Mouse (Mus musculus) neural tube, embryonic 15.5 days (tissue): ENCODE measurements around the gene Mdk. TPM values are rescaled to one million over a fixed set of nuclear protein-coding genes. Genes with fewer than 3 reads are reported as not detected.
A peak's percentile ranks its signal among the peaks of the same experiment; 100 is the strongest.

ENCODE experiments used
- ATAC-seq: fragments of 200-750 bp; cut with Nextera tagmentation; 2 replicates; pipeline ENCODE4 v1.8.0; 2017; ENCODE audit warnings: mild to moderate bottlenecking, moderate TSS enrichment, moderate library complexity; ENCODE audit not compliant: low FRiP score
- H3K27ac ChIP-seq: fragments of 300-500 bp; sonication (generic); replicated peaks from 2 replicates; pipeline ENCODE4 v1.5.1; 2015; ENCODE audit warnings: mild to moderate bottlenecking, inconsistent platforms
- H3K27me3 ChIP-seq: fragments of 300-500 bp; sonication (generic); replicated peaks from 2 replicates; pipeline ENCODE4 v1.6.1; 2015; ENCODE audit warnings: inconsistent platforms
- H3K36me3 ChIP-seq: fragments of 300-500 bp; sonication (generic); 2 replicates; pipeline ENCODE4 v1.6.1; 2015; ENCODE audit warnings: inconsistent platforms
- H3K4me1 ChIP-seq: fragments of 300-500 bp; sonication (generic); 2 replicates; pipeline ENCODE4 v1.6.1; 2015; ENCODE audit warnings: inconsistent platforms
- H3K4me2 ChIP-seq: fragments of 300-500 bp; sonication (generic); 2 replicates; pipeline ENCODE4 v1.6.1; 2015; ENCODE audit warnings: inconsistent platforms, mild to moderate bottlenecking, moderate library complexity
- H3K4me3 ChIP-seq: fragments of 300-500 bp; sonication (generic); replicated peaks from 2 replicates; pipeline ENCODE4 v1.5.1; 2015; ENCODE audit warnings: mild to moderate bottlenecking, inconsistent platforms
- H3K9ac ChIP-seq: fragments of 300-500 bp; sonication (generic); replicated peaks from 2 replicates; pipeline ENCODE4 v1.6.1; 2015; ENCODE audit warnings: mild to moderate bottlenecking, inconsistent platforms
- H3K9me3 ChIP-seq: fragments of 300-500 bp; sonication (generic); replicated peaks from 2 replicates; pipeline ENCODE4 v1.6.1; 2016; ENCODE audit warnings: inconsistent platforms
- WGBS: fragments of 180-500 bp; shearing (Covaris S2); methylation state at CpG from one replicate; pipeline ENCODE4 v1.1.7; 2015; ENCODE audit warnings: mixed read lengths; 5-methylcytosine and 5-hydroxymethylcytosine counted together
- polyA plus RNA-seq: library from polyadenylated mRNA; unstranded; fragments of >200 nt; fragmentation: Nextera tagmentation; extraction: Ambion mirVana; gene quantifications from 2 replicates; pipeline ENCODE4 v1.2.1, GENCODE M21; 2015

Gene Mdk
- polyA plus RNA-seq, 1 experiment from 2014 or later, result 161 TPM

DNA sequence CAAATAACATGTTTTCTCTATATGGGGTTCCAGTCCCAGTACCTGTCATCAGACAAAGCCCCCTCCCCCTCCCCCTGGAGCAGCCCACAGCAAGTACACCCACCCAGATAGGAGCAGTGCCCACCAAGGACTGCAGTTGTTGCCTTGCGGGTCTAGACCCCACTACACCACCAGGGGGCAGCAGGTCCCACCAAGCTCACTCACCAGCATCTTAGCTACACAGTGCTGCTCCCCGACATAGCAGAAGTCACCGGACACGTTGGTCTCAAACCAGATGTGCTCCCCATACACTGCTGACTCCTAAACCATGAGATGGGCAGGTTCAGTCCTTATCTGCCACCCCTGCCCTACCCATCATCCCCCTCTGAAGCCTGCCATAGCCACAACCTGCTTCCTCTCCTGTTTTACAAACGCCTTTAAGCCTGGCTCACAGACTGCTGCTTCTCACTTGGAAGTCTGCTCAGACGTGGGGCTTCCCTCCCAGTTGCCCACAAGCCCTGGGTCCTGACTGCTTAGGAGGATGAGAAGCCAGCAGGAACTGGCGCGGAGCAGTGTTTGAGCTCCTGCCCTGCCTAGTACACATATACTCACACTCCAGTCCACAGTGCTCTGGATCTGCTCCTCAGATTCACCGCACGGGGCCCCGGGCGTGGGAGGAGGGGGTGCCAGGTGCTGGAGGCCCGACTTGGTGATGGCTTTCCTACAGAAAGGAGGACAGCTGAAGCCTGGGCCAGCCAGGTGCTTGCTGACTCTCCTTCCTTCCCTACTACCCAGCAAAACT lies 12.3 kb upstream of the Mdk start:
- peaks cover 10% of the 10 kb centered on the region for H3K36me3 ChIP-seq
- 0 out of 2 replicates have a peak overlapping the region, but pooled peaks have one; percentile 2 for H3K9ac ChIP-seq
- H3K27ac ChIP-seq, result no peak overlapping the region
- ATAC-seq, result peak; percentile 72
- no peak overlapping the region for H3K4me2 ChIP-seq
- 51% methylated on average over 13 of the region's 13 CpGs for WGBS
- H3K27me3 ChIP-seq, result no peaks in the 10 kb centered on the region
- no peak overlapping the region for H3K4me3 ChIP-seq
- peaks cover 45% of the 10 kb centered on the region for H3K4me1 ChIP-seq
- H3K9me3 ChIP-seq, result no peaks in the 10 kb centered on the region

DNA sequence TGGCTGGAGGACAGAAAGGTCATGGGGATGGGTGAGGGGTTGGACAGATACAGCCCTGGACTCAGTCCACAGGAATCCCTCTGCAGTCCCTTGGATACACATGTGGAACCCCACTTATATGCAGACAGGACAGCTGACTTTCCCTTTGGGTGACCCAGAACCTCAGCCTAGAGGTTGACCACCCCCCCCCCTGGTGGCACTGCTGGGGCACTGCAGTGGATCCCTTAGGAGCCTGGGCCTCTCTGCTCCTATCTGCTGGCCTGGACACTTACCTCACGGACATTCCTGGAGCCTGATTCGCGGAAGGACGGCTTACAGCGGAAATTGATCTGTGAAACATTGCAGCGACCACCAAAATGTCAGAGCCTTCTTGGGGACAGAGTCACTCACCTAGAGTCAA lies 10.3 kb upstream of the Mdk start:
- Histone ChIP-seq H3K4me1 (peaks cover 27% of the 10 kb centered on the region), H3K27me3 (no peaks in the 10 kb centered on the region), H3K4me2 (no peak overlapping the region), H3K4me3 (no peak overlapping the region), H3K36me3 (peaks cover 30% of the 10 kb centered on the region), H3K9me3 (no peaks in the 10 kb centered on the region), H3K27ac (no peak overlapping the region), H3K9ac (no peak overlapping the region)
- WGBS, result 79% methylated on average over 6 of the region's 6 CpGs
- ATAC-seq, result no peak

DNA sequence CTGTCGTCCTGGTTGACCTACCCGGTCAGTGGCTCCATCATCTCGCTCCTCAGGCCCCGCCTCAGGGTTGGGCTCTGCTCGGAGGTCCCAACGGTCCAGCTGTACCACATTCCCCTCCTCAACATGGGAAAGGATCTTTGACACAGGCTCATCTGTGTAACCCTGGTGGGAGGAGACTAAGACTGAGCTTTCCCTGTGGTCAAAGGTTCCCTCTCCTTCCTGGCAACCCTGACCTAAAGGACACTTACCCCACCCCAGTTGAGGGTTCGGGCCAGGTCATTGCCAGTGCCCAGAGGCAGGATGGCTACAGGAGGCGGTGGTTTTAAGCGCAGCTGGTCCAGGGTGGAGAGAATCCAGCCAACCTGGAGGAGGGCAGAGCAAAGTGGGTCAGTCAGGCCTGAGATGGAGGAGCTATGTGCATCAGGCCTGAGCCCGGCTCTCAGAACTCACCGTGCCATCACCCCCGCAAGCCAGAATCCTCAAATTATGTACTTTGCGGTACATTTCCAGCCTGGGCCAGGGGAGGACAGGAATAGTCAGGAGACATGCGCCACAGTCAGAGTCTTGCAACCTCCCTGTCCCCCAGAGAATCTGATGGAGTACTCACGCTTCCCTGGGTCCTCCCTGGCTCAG lies 7.3 kb upstream of the Mdk start:
- no peak overlapping the region for H3K27ac ChIP-seq
- no peak overlapping the region for H3K9ac ChIP-seq
- H3K4me3 ChIP-seq, result no peak overlapping the region
- H3K36me3 ChIP-seq, result peaks cover 47% of the 10 kb centered on the region
- no peak for ATAC-seq
- H3K4me2 ChIP-seq, result no peak overlapping the region
- peaks cover 4% of the 10 kb centered on the region for H3K4me1 ChIP-seq
- no peaks in the 10 kb centered on the region for H3K9me3 ChIP-seq
- WGBS, result 81% methylated on average over 15 of the region's 15 CpGs
- no peaks in the 10 kb centered on the region for H3K27me3 ChIP-seq

DNA sequence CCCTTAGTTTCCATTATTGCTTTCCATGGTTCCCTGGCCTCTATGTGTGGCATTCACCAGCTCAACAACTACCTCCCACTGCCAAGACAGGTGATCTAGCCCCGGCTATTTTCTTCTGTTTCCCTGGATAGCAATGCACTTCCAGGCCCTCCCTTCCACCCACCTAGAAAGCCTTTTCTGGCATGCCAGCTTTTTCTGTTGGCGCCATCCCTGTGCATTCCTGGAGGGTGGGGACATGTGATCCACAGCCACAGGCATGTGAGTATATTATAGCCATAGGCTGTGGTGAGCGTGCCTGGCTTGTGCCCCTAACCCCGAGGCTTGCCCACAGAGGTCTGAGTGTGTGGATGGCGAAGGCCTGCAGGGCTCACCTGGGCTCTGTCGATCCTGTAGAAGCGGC lies 4.1 kb upstream of the Mdk start:
- Histone ChIP-seq H3K9ac (no peak overlapping the region), H3K36me3 (peaks cover 47% of the 10 kb centered on the region)

DNA sequence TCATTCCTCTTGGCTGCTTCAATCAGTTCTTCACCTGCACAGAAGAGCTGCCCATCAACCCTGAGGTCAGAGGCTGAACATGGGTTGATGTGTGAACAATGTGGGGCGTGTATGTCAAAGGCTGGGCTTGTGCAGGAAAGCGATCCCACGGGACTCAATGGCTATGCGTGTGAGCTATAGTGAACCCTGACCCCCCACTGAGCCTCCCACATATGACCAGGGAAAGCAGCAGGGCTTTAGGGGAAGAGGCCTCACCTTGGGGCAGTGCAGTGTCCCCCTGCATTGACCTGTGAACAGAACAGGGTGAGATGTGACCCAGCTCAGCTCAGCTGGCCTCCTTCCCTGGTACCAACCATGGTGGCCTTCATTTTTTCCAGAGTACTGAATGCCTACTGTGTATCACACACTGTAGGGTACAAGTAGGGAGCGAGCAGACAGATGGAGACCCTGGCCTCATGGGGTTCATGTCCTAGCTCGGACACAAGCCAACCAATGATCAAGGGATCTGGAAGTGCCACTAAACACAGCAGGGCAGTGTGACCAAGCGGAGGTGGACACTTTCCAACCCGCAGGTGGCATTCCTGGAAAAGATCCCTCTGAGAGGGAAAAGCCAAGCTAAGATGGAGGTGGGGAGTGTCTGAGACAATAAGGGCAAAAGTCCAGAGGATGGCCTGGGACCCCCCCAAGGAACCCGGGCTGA lies 2.9 kb upstream of the Mdk start:
- ATAC-seq, result no peak
- Histone ChIP-seq H3K9ac (no peak overlapping the region), H3K36me3 (peaks cover 39% of the 10 kb centered on the region), H3K9me3 (no peaks in the 10 kb centered on the region), H3K4me1 (peaks cover 33% of the 10 kb centered on the region), H3K4me3 (no peak overlapping the region), H3K27me3 (no peaks in the 10 kb centered on the region), H3K27ac (no peak overlapping the region), H3K4me2 (no peak overlapping the region)
- 93% methylated on average over 9 of the region's 9 CpGs for WGBS

More for the DNA sequence above, 4.1 kb upstream of the Mdk start:
- no peaks in the 10 kb centered on the region for H3K9me3 ChIP-seq
- H3K27me3 ChIP-seq, result no peaks in the 10 kb centered on the region
- H3K4me1 ChIP-seq, result peaks cover 21% of the 10 kb centered on the region
- 92% methylated on average over 7 of the region's 7 CpGs for WGBS
- no peak for ATAC-seq
- H3K27ac ChIP-seq, result no peak overlapping the region
- no peak overlapping the region for H3K4me3 ChIP-seq
- H3K4me2 ChIP-seq, result no peak overlapping the region

DNA sequence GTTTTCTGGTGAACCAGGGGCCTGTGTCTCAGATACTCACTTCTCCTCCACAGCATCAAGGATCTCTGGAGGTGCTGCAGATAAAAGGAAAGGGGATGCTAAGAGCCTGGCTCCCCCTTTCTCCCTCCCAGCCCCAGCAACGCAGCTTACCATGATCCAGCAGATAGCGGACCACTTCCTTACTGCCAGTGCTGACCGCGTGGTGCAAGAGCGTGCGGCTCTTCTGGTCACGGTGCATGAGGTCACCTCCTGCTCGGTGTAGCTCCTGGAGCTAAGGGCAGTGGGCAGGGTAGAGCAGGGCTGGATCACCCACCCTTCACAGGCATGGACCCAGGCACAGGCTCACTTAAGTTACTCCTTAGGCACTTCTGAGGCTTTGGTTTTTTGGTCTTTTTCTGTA lies 1.9 kb upstream of the Mdk start:
- no peak for ATAC-seq
- Histone ChIP-seq H3K9ac (no peak overlapping the region), H3K27me3 (no peaks in the 10 kb centered on the region), H3K27ac (no peak overlapping the region), H3K36me3 (peaks cover 33% of the 10 kb centered on the region), H3K9me3 (no peaks in the 10 kb centered on the region), H3K4me1 (peaks cover 39% of the 10 kb centered on the region), H3K4me2 (no peak overlapping the region), H3K4me3 (no peak overlapping the region)
- WGBS, result 63% methylated on average over 8 of the region's 8 CpGs

DNA sequence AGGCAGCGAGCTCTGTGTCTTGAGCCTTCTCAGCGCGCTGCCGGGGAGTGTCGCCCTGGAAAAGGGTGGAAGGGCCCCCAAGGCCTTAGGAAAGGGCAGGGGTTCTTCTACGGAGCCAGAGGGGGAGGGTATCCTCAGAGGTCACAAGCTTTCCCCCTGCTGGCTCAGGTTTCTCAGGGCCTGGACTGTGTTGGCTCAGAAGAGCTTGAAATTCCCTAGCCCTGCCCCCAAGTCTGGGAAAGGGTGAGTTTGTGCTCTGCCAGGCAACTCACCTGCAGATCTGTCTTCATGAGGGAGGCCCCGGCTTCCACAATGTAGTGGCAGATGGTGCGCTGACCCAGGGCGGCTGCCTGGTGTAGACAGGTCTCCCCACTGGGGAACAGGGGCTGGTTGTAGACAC lies 1.4 kb upstream of the Mdk start:
- WGBS, result 35% methylated on average over 9 of the region's 9 CpGs
- Histone ChIP-seq H3K4me1 (peaks cover 40% of the 10 kb centered on the region), H3K36me3 (peaks cover 28% of the 10 kb centered on the region), H3K4me3 (no peak overlapping the region), H3K9me3 (no peaks in the 10 kb centered on the region), H3K9ac (no peak overlapping the region), H3K27ac (no peak overlapping the region), H3K4me2 (no peak overlapping the region), H3K27me3 (no peaks in the 10 kb centered on the region)
- ATAC-seq, result no peak

DNA sequence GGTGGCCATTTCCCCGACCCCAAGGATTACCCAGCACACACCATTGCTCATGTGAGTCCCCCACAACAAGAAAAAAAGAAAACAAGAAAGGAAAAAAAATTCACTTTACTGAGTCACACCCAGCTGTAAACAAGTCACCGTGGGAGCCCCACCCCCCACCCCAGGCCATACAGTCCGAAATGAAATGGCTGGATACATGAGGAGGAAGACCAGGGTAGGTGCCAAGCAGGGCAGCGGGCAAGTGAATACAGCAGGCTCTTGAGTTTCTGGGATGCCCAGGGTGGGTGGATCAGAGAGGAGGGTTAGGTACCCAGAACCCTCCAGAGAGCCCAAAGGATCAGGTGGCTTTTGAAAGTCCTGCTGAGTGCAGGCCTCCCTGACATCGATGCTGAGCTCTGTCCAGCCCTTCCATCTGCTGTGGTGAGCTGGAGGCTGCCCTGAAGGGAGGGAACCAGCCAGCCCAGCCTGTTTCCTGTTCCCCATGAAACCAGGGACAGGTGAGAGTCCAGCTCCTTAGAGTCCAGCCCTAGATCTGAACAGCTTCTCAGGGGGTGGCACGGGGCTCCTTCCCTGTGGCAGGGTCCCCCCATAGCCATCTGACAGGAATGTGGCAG lies 747 bp upstream of the Mdk start:
- ATAC-seq, result no peak
- Histone ChIP-seq H3K4me2 (peak overlapping the region; percentile 81; the same call in 1 of the 2 replicates), H3K36me3 (peaks cover 21% of the 10 kb centered on the region), H3K4me3 (no peak overlapping the region), H3K27ac (no peak overlapping the region), H3K4me1 (peaks cover 40% of the 10 kb centered on the region), H3K9ac (no peak overlapping the region), H3K27me3 (no peaks in the 10 kb centered on the region), H3K9me3 (no peaks in the 10 kb centered on the region)
- 18% methylated on average over 6 of the region's 6 CpGs for WGBS

DNA sequence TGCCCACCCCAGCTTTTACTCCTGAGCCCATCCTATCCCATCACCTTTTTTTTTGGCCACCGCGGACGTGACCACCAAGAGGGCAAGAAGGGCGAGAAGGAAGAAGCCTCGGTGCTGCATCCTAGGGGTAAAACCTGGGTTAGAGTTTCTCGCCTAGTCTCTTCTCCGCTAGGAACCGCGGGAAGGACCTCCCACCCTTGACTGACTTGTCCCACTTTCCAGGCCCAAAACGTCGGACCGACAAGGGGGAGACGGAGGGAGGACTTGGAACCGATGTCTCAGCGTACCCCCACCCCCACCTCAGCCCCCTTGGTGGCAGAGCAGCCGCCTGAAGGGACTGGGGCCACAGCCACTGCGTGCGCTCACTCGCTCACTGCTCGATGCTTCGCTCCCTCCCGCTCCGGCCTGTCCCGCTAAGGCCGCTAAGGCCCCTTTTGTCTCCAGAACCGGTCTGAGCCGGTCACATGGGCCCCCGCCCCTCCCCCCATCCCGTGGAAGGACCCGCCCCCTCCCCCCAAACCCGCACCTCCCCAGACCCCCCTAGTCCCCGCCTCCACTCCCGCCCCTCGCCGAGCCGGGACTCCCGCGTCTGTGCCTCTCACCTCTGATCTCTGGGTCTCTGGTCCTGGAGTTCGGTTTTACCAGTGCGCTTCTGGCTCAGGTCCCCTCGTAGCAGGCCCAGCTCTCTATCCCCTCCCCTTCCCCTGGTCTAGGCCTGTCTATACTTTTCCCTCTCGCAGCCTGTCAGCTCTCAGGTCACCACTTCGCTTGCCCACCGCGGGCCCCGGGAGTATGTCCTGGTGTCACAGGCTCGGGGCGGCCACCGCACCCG lies 553 bp downstream of the Mdk start:
- Histone ChIP-seq H3K27ac (peak overlapping the region; percentile 81), H3K36me3 (peaks cover 8% of the 10 kb centered on the region; the same call in 1 of the 2 replicates), H3K4me2 (peak overlapping the region; percentile 81), H3K4me3 (peak overlapping the region; percentile 54), H3K4me1 (peaks cover 40% of the 10 kb centered on the region), H3K9me3 (no peaks in the 10 kb centered on the region), H3K27me3 (no peaks in the 10 kb centered on the region), H3K9ac (peak overlapping the region; percentile 62)
- WGBS, result 3% methylated on average over 48 of the region's 50 CpGs
- ATAC-seq, result peak; percentile 64

DNA sequence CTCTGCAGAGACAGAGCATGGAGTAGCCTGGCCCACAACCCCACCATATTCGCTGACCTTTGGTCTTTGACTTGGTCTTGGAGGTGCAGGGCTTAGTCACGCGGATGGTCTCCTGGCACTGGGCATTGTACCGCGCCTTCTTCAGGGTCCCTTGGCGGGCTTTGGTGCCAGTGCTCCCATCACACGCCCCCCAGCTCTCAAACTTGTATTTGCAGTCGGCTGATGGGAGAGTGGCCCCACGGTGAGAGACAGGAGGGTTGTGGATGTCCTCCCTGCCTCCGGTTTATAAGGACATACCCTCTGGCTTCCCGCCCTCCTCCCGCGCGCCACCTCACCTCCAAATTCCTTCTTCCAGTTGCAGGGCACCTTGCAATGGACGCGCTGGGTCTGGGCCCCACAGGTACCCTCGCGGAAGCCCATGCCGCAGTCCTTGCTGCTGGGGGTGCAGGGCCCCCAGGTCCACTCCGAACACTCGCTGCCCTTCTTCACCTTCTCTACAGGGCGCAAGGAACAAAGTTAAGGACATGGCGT lies 1.3 kb downstream of the Mdk start:
- no peak for ATAC-seq
- peaks cover 1% of the 10 kb centered on the region; the same call in 1 of the 2 replicates for H3K36me3 ChIP-seq
- peak overlapping the region; percentile 81 for H3K27ac ChIP-seq
- no peaks in the 10 kb centered on the region for H3K9me3 ChIP-seq
- peak overlapping the region; percentile 54 for H3K4me3 ChIP-seq
- WGBS, result 5% methylated on average over 23 of the region's 23 CpGs
- H3K4me2 ChIP-seq, result peak overlapping the region; percentile 81
- peaks cover 5% of the 10 kb centered on the region; the same call in 1 of the 2 replicates for H3K27me3 ChIP-seq
- H3K4me1 ChIP-seq, result peaks cover 40% of the 10 kb centered on the region
- H3K9ac ChIP-seq, result peak overlapping the region; percentile 62
